Mouse (Mus musculus) layer of hippocampus, adult 18-20 months (tissue): ENCODE measurements around the gene Rnf185. TPM values are rescaled to one million over a fixed set of nuclear protein-coding genes. Genes with fewer than 3 reads are reported as not detected.
A peak's percentile ranks its signal among the peaks of the same experiment; 100 is the strongest.

Experiments
- DNase-seq, 2 experiments: peaks; one replicate each; pipeline ENCODE4 v3.0.0; 2022; ENCODE audit warnings: low spot score in 2 of 2
- total RNA-seq, 2 experiments: library from RNA; stranded (reverse); gene quantifications; 2 replicates each; pipeline ENCODE4 v1.2.3; 2021

Rnf185 gene
- total RNA-seq, 2 experiments from 2014 or later: 30.2 to 32.2 TPM

DNA sequence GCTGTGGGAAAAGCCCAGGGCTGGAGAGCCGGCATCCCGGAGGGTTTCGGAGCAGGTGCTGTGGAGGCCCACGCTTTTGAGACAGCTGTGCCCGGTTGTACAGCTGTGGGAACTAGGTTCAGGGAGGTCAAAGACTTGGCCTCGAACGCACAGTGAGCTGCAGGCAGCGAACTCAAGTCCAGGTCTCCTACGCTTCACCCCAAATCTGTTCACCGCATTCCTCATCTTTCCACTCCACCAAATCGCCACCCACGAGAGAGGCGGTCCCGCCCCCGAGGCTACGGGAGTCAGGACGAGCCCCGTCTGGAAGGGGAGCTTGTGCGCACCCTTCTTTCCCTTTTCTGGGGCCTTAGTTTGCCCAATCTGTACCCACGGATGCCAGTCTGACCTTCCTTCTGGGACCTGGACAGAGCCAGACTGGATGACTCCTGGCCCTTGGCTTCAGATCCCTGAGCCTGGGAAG lies 431 bp downstream of the Rnf185 start:
- peak in 1 of 2 experiments; percentile 59 for DNase-seq

DNA sequence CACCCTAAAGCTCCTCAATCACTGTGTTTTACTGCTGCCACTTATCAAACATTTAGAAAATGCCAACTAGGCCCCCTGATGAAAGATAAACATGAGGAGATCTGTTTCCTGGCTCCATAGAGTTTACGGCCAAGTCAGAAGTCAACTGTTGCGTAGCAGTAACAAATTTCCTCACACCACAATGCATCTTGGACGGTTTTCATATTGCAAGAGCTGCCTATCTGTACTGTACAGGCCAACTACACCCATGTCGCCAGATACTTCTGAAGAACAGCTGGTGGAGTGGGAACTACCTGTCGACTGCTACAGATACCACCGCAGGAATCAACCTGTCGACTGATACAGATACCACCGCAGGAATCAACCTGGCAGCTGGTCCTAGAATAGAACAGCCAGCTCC lies 7.3 kb downstream of the Rnf185 start:
- DNase-seq: no peak

DNA sequence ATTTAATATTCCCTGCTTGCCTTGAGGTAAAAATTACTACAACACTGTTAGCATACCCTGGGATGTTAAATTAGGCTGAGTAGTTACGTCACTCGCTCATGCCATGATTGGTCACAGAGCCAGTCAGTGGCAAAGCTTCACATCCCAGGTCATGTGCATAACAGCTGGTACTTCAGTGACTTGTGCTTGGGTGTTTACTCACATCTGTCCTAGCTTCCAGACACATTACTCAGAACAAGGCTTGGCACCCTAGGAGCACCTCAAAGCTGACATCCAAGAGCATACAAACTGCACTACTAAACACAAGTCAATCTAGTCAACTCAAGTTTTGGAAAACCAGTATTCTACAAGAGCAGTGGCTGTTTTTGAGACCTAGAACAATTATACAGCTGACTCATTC lies 9.1 kb downstream of the Rnf185 start:
- DNase-seq: no peak

DNA sequence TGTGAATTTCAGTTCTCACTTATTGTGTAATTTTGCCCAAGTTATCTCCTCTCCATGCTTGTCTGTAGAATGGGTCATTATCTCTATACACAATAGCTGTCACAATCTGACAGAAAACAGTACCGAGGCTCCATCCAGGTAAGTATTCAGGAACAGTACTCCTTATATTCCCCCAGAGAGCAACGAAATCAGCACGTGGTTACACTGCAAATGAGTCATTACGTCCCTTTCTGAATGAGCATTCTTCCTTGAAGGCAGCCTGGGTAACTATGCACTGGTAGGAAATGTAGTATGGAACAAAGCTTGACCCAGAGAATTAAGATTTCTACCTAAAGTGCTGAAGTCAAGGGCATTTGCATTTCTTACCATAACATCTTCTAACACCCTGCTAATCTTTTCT lies 9.5 kb downstream of the Rnf185 start:
- DNase-seq: no peak

DNA sequence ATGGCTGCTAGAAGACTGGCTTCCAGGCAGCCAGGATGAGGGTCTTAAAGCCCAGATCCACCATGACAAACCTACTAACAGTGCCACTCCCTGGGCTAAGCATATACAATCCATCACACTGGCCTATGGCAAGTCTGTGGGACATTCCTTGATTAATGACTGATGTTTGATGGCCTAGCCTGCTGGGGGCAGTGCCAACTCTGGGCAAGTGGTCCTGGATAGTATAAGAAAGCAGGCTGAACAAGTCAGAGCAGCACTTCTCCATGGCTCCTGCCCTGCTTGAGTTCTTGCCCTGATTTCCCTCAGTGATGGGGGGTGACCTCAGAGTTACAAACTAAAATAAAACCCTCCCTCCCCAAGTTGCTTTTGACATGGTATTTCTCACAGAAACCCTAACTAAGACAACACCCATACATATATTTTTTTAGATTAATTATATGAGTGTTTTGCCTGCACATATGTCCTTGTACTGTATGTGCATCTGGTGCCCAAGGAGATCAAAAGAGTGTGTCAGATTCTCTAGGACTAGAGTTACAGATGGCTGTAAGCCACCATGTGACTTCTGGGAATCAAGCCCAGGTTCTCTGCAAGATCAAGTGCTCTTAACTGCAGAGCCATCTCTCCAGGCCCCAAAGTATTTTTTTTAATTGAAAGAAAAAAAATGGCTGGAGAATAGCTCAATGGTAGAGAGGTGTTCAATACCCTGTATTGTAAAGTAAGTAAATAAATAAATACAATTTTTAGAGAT lies 10.3 kb downstream of the Rnf185 start:
- DNase-seq: peak in 1 of 2 experiments; percentile 60

DNA sequence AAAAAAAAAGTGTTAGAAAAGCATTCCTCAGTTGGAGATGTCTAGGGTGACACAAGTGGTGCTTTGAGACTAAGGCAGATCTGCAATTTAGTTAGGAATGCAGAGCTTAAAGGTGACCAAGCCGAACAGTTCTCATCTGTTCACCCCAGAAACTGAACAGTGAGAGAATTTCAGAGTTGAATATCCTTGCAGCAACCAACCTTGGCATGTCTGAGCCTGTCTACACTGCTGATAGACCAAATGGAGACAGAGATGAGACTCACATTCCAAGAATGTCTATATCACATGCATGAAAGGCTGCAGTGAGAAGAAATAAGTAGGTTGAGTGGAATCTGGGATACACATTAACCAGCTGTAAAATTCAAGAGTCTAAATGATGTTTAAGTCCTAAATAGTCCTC lies 14.5 kb downstream of the Rnf185 start:
- DNase-seq: no peak

DNA sequence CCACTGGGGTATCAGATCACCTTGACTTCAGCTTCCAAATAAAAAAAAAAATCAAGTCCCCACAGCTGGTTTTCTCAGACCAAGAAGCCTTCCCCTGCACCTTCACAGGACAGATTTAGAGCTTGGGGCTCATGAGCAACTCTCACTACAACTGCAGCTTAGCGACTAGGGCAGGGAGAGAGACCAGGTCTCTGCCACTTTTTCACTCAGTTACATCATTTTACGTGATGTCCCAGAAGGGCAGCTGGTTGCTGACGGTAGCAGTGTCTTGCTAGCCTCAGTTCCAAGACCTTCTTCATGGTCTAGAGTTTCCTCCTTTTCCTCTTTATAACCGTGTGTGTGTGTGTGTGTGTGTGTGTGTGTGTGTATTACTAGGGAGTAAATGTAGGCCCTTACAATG lies 18.4 kb downstream of the Rnf185 start:
- no peak for DNase-seq

DNA sequence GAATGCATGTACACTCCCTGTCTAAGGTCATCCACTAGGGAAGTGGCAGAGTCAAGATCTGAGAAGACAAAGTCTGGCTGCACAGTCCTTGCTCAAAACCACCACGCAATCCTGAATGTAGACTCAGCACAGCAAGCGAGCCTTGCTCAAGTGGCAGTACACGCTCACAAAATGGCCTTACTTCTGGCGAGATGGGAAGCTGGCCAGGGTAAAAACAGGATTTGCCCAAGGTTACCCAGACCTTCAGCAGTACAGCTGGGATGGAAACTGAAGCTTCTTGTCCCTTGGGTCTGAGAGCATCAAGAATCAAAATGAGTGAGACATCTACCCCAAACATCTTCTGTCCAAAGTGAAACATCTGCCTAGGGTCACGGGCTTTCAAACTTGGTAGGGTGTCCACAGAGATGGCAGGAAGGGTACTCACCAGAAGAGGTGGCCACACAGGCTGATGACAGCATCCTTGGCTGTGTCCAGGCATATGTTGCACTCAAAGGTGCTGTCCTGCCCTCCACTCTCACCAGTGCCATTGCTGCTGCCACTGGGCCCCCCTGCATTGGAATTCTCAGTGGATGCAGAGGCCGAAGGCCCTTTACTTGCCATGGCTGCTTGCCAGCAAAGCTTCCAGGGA lies 20.1 kb downstream of the Rnf185 start:
- DNase-seq: no peak

DNA sequence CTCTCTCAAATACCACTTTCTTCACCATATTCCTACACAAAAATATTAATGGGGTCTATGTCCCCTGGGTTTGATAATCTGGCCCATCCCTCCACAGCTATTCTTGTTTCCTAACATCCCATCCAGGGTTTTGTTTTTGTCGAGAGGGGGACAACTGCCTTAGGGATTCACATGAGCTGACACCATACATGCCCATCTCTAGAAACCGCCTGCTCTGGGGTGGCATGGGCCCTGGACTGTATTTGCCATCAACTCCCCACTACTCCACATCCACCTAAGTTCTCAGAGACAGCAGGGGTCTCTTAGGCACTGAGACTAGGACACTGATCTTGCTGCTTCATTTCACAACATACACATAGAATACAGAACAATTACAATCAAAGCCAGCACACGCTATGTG lies 20.6 kb downstream of the Rnf185 start:
- DNase-seq: no peak

DNA sequence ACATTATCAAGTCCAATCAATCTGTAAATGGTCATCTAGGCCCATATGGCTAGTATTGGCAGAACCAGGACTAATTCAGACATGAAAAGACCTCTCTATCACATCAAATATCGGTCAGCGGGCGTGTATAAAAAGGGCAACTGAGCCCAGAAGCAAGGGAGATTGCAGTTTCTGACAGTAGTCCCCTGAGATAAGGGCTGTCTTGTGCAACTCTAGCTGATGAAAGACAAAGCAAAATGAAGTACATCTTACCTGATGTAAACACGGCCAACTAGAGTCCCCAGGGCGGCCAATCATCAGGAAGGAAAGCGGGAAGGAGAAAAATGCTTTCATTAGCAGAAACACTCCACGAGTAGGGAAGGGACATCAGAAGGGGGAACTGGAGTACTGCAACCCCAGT lies 23.5 kb downstream of the Rnf185 start:
- DNase-seq: no peak

DNA sequence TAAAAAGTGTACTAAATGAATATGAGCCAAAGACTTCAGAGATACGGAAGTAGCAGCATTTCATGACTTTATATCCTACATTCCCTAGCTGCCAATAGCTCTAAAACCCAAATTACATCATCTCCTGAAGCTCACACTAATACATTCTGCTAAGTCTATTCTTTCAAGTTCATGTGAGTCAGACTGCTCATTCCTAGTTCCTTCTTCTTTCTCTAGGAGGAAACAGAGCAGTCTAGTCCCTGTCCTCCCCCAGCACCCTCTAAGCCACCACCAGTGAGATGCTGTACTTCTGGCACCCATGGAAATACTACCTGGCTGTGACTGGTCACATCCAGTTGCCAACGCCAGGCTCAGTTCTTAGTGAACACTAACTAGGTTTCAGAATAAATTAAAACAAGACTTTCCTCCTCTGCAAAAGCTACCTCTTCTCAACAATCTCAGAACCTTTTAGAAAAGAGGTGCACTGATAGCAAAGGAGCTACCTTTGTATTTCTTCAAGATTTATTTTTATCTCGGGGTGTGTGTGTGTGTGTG lies 24.4 kb downstream of the Rnf185 start:
- DNase-seq: no peak

DNA sequence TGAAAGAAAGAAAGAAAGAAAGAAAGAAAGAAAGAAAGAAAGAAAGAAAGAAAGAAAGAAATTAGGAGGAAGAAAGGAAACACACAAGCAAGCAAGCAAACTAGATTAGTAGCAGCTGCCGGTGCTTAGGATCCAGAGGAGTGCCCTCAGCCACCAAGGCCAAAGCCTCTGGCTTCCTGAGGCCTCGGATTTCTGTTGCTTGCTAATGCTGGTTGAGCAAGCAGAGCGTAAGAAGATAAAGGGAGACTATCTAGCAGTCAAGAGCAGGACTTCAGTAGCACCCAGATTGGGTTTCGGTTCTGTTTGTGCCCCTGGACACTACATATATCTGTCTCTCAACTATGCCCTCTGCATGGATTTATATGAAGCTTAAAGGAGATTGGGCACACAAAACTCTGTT lies 29.9 kb downstream of the Rnf185 start:
- DNase-seq: no peak

DNA sequence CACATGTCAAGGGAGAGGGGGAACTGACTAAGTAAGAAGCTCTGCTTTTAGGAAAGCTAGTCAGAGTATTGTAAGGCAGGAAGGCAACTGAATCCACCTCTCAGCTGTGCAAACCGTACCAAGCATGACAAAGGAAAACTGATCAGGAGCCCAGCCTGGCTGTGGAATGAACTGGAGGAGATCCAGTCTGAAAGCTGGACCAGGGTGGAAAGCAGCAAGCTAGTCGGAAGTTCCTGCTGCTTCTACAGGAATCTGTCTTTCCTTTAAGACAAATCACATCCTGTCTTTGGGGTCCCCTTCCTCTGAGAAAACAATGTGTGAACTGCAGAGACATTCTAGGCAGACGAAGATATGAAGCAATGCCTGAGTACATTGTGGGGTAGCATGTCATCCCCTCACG lies 33.4 kb downstream of the Rnf185 start:
- peak in 1 of 2 experiments; percentile 27 for DNase-seq

DNA sequence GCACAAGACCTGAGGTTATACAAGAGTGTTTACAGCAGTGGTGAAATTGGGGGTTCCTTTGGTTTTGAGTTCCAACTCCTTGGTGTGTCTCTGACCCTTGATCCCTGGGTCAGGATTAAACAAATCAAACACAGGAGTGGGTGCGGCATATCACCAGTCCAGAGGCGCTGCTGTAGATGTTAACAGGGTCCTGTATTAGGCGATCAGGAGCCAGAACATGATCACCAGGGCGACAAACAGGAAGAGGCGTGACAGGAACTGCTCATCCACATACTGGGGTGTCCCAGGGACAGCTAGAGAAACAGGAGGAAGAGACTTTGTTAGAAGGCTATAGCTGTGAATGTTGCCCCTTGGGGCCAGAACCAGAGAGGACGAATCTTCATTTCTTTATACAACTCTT lies 34.4 kb downstream of the Rnf185 start:
- DNase-seq: no peak

DNA sequence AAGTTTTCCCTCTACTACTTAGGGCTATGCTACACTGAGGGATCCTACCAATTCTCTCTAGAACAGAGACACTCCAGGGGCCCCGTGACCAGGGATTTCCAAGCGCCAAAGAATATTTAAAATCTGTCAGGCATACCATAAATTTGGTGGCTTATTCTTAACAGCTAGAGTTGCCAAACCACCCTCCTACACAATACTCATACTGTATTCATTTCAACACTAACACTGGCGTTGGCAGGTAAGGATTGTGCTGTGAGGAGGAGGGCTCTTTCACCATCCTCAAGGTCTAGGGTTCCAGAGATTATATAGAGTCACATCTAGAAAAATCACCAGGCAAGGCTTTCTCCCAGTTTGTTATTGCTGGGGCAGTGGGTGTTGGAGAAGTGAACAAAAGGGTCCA lies 35.8 kb downstream of the Rnf185 start:
- DNase-seq: no peak

DNA sequence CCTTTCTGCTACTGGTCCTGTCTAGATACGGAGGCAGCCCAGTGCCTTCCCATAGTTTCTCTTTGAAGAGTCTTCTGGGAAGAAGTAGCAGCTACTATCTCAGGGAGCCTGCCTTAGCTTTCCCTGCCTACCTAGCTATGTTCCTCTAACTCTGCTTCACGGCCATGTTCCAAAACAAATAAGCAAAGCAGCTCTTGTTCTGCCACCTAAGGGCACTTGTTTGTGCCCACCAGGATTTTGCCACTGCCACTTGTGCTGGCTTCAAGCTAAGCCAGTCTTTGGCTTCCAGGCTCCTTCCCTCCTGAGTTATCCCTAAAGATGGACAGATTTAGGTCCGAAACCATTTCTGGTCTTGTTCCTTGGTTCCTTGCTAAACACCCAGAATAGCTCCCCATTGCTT lies 40.1 kb downstream of the Rnf185 start:
- DNase-seq: no peak

DNA sequence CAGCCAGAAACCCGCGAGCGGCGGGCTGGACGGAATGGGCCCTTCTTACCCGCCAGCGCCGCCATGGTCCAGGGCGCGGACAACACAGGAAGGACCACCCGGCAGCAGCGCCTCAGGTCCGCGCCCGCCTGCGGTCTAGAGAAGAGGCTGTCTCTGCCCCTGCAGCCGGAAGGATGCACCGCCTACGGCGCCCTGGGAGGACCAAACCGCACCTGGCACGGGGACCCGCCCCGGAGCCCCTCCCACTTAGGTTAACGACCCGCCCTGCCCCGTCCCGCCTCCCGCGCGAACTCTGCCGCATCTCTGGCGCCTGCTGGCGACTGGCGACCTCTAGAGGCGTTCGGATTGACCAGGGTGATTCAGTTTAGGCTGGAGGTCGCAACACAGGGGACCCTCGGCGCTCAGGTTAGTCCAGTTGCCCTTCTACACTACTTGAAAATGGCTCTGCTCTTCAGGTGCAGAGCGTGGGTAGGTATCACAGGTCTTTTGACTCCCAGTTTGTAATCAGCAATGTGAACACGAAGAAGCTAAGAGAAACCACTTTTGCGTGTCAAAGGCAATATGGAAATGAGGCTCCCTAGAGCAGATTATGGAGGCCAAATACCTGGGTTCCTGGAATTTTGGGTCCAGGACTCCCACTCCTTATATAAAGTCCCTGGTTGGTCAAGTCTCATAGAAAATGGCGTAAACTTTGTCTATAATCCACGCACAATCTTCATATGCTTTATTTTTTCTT lies 43.0 kb downstream of the Rnf185 start, which contains the start of gene Limk2:
Limk2 (minus strand) TSS at position 193 of the 736 bp plus-strand sequence.
- DNase-seq: peak; percentile 79 to 91

DNA sequence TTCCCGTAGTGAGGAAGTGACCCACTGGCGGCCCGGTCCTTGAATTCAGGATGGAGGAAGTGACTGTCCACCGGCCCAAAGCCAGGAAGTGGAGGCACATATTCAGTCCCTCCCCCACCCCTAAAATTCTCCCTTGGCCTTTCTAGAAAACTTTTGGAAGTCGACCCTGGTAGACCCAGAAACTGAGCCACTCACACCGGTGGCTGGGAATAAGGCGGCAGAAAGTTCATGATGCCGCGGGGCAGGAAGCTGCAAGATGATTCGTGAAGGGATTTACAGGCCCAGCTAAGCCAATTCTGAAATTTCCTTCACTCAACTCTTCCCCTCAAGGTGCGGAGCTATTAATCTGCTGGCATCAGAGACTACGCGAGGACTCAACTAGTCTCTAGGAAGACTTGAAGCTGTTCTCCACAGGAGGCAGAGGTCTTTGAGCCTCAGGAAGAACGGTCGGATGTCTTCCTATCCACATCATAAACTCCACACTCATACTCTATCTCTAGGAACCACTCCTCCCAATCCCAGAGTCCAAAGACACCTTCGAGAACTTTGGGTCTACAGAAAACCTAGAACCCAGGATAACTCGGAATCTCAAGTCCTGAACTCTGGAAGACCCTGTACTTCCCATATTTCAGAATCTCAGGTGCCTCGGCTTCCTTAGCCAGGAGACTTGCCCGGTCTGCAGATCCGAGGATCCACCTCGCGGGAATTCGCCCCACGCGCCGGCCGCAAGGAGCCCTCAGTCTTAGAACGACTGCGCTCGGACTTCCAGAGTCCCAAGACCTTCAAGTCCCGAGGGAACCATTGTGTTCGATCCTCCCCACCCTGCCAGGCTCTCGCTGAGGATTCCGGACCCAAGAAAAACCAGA lies 43.8 kb downstream of the Rnf185 start:
- DNase-seq: no peak

DNA sequence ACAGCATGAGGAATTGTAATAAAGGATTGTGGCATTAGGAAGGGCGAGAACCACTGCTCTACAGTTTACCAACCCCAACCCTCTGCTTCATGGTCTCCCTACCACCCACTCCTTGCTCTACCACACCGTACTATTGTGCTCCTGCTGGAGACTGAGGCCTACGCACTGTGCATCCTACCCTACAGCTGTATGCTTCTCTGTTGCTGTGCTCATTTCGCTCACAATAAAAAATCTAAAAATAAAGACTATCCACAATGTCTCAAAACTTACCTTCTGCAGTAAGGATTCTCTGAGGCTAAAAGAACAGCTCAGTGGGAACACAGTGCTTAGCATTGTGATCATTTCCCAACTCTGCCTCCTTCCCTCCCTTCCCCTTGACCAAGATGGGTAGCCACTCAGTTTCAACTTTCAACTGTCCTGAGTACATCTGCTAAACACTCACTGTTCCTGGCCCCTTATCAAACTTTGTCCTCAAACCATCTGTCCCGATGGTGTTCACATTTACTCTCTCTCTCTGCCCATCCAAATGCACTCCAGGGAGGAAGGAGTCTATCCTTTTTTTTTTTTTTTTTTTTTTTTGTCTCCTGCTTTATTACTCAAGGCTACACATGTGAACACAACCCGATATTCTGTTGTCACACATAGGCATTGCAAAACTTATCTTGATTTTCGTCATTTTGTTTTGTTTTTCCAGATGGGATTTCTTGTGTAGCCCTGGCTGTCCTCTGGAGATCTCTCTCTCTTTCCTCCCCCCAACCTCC lies 47.7 kb downstream of the Rnf185 start:
- peak in 1 of 2 experiments; percentile 51 for DNase-seq

DNA sequence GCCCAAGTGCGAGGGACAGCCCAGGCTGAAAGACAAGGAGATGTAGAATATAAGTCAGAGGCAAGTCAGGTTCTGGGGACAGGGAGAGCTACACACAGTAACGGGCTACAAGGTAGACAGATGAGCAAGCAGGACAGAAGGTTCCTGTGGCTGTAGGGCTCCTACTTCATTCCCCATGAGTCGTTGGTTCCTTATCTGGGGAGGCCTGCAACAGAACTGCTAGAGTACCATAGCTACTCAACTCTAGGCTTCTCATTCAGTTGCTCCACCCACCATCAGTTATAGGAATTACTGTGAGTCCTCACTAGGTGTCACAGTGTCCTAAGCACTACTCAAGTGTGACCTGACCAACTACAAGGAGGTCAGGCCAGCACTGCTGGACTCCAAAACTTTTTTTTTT lies 49.1 kb downstream of the Rnf185 start:
- DNase-seq: no peak
